Mouse (Mus musculus) right cerebral cortex, postnatal 25 days (tissue): ENCODE measurements around the gene Lgals2.
"Not testable (repeated sequence)": the region's sequence is repeated elsewhere in the genome, so short reads cannot be mapped to it uniquely, and the experiment has no call there.

Source experiments
- DNase-seq: peaks from one replicate; pipeline ENCODE4 v3.0.0; 2022

Gene Lgals2

GRCm38 (mm10) chr15:78873803-78874435 lies 18.6 kb upstream of the Lgals2 start:
- DNase-seq: no peak

- no peak for DNase-seq
Measured at GRCm38 (mm10) chr15:78872021-78872608, 16.8 kb upstream of the Lgals2 start.

- no peak for DNase-seq
Measured at GRCm38 (mm10) chr15:78869775-78870174, 14.4 kb upstream of the Lgals2 start.

DNA sequence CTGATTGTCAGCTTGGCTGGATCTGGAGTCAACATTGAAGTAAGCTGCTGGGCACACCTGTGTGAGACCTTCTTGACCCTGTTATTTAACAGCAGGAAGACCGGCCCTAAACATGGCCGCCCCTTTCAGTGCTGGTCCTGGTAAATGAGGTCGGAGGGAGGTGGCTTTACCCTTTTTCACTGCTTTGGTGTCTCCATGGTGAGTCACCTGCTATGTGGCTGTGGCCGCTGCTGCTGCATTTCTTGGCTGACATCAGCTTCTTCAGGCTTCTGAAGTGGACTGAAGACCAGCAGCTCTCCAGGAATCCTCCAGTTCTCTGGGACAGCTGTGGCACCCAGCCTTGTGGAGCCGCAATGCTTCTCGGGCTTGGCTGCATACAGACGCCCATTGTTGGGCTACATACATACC lies 13.5 kb upstream of the Lgals2 start:
- DNase-seq: no peak

GRCm38 (mm10) chr15:78868398-78868797 lies 13.1 kb upstream of the Lgals2 start:
- no peak for DNase-seq

- no peak for DNase-seq
Measured at GRCm38 (mm10) chr15:78863852-78864253, 8.5 kb upstream of the Lgals2 start.

DNA sequence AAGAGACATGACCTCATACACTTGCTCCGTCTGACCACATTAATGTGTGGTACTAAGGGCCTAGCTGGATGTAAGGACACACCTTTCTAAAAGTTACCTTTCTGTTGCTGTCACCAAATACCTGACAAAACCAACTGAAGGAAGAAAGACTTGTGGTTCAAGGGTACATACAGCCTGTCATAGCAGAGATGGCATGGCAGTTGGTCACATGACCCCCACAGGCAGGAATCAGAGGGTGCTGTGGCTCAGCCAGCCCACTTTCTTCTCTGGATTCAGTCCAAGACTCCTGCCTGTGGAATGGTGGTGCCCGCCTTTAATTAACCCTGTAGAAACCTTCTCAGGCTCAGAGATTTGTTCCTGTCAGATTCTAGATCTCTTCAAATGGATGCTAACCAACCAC lies 7.8 kb upstream of the Lgals2 start:
- no peak for DNase-seq

- DNase-seq: no peak
Measured at GRCm38 (mm10) chr15:78862280-78862679, 7.0 kb upstream of the Lgals2 start.

DNA sequence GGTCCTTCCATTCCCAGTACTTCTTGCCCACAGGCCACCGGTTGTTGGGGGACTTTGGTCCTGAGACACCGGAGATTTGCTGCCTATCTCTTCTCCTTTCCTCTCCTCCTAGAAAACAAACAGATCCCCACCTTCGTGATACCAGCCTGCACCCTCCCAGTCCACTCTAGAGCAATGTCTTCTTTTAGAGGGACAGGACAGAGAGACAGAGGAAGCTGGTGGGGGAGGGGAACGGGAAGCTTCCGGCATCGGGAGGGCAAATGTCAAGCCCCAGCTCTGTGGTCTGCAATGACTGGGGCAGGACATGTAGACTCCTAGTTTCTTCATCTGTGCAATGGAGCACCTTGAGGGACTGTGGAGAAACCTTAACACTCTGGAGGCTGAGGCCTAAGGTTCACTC lies 4.4 kb upstream of the Lgals2 start:
- no peak for DNase-seq

GRCm38 (mm10) chr15:78859311-78859710 lies 4.0 kb upstream of the Lgals2 start:
- DNase-seq: no peak

GRCm38 (mm10) chr15:78857009-78857408 lies 1.7 kb upstream of the Lgals2 start:
- DNase-seq: no peak

DNA sequence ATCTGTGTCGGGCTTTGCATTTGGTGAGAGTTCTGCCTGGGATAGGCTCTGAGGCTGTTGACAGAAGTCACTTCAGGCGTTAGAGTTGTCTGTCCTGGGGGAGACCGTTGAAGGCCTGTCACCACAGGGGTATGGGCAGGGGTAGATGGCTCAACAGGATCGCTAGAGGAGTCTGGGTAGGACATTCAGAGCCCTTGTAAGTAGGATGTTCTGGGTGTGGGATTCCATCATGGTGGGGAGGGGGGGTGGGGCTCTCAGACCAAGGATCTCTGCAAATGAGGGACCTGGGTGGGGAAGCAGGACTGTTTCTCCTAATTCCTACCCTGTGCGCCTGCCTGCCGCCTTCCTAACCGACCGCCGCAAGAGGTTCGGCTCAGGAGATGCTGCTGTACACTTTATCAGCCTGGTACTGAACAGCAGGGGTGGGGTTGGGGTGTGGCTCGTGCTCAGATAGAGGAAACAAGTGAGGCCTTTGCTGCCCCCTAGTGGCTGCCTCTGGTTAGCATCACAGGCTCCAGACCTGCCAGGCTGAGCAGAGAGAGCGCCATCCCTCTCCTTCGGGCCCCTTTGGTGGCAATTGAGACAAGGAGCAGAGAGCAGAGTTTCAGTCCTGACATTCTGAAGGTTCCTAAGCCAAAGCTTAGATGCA lies 3.7 kb downstream of the Lgals2 start:
- peak; percentile 80 for DNase-seq

DNA sequence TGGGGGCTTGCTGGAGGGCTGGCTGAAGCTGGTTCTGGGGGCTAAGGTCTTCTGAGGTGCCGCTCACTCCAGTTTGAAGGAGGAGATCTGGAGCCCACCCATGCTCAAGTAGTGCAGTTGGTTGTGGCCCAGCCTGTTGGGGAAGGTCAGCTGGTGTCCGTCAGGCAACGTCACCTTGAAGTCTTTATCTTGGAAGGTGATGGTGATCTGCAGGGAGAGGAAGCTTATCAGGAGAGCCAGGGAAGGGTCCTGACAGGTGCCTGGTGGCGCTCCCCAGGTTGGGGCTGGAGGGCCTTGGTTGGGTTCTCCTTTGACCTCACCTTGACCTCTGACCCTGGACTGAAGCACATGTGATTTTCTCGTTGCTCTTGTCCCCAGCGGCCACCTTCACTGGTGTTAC lies 4.4 kb downstream of the Lgals2 start:
- DNase-seq: no peak

DNA sequence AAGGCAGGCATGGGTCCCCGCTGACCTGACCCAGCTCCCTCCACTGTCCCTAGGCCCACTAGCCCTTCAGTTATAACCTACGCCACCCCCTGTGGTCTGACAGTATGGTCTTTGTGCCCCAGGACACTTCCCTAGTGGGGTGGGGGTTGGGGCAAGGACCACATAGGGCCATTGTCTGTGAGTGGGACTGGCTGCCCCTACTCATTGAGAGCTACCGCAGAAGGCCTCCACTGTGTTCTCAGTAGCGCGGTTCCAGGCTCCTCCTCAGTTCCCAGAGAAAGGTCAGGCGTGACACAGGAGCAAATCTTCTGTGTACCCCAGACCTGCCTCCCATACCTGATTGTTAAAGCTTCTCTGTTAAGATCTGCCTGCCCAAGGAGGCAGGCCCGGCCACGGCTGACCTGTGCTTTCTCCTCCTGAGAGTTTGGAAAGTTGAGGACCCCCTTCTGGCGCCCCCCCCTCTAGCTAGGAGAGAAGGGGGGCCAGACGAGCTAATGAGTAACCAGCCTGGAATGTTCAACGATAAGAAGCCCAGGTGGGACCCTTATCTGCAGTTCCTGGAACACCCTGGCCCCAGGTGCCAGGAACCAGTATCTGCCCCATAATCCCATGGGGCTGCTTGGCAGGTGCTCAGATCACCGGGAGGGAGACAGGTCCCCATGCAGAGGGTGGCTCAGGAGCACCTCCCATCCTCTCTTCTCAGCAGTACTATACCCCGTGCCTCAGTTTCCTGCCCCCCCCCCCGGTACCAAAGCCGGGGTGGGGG lies 5.1 kb downstream of the Lgals2 start:
- DNase-seq: no peak

DNA sequence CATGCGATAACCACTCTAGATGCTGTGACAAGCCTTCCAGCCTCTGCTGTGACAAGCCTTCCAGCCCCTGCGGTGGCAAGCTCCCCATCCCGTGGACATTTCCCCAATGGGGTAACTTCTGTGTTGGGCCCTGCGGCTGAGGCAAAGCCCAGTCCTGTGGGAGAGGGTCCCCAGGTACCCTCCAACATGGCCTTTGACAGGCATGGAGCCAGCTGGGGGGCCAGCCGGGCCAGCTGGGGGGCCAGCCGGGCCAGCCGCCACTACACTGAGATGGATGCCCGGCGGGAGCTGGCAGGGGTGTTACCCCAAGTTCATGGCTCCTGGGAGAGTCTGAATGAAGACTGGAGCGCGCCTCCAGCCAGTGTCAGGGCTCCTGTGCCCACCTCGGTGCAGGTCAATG lies 5.8 kb downstream of the Lgals2 start:
- DNase-seq: no peak

DNA sequence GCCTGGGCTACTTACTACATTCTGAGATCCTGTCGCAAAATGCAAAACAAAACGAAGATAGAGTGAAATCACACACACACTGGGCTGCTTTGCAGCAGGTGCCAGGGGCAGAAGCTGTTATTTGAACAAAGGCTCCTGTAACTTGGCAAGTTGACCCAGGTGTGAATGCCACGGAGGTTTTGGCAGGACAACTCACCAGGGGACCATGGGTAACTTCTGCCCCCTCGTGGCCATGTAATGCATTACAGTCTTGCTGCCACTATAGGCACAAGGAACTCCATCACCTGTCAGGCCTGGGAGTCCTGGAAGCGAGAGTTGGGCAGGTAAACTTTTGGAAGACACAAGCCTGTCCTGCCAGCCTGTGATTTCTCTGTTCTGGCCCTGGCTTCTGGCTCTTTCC lies 6.9 kb downstream of the Lgals2 start:
- DNase-seq: peak; percentile 70

GRCm38 (mm10) chr15:78846805-78847204 lies 8.5 kb downstream of the Lgals2 start:
- not testable (repeated sequence) for DNase-seq

- DNase-seq: no peak
Measured at GRCm38 (mm10) chr15:78846352-78846751, 9.0 kb downstream of the Lgals2 start.

DNA sequence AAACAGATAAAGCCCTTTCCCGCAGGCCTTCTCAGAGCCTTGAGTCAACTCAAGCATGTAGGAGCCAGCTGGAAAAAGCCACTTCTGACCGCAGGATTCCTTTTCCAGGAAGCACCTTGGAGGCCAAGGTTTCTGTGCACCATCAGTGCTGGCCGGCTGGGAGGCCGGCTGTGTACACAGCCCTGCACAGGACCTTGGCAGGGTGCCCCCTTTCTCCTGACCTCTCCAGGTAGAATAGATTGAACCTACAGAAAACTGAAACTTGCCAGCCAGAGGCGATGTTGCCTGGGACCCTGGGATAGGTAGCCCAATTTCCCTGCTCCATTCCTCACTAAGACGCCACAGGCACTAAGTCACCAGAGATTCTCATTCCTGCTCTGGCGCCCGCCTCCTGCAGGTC lies 9.5 kb downstream of the Lgals2 start:
- no peak for DNase-seq

GRCm38 (mm10) chr15:78845321-78845720 lies 10.0 kb downstream of the Lgals2 start:
- no peak for DNase-seq

- DNase-seq: no peak
Measured at GRCm38 (mm10) chr15:78844791-78845190, 10.5 kb downstream of the Lgals2 start.

DNA sequence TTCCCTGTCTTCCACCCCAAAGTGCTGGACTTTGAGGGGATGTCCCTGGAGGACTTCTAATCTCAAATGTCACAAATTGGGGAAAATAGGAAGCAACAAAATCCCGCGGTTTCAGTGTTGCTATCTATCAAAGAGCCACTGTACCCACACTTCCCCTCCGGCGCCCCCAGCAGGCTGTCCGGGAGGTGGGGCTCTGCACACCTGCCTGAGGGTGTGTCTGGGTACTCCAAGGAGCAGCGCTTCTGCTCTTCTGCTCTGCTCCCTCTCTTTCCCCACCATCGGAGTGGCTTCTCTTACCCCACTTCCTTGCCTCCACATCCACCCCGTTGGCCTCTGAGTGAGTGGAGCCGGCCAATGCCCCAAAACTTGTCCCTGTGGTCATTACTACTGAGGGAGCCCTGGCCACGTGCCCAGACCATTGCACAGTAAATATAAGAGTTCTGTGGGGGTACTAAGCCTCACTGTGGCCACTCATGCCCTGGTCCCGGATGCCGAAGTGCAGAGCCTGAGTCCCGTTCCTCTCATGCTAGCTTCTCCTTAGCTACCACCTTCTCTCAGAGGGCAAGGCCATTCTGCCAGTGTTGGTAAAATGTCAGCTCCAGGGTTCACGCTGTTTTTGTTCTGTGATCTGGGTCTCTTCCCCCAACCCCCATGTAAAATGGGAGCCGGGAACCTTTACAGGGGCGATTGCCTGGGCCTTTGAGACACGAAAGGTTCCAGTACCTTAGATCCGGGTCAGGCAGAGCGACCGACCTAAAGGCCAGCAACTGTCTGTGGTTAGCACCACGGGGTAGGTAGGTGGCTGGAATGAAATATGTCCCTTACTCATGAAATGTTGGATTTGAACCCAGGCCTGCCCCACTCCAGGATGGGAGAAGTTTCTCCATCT lies 11.5 kb downstream of the Lgals2 start:
- no peak for DNase-seq
